Mouse (Mus musculus) kidney, adult 9 months (tissue): ENCODE results near the gene Slc5a2.

ENCODE experiments used
- DNase-seq: peaks from one replicate; pipeline ENCODE4 v3.0.0; 2022

The Slc5a2 gene

DNA sequence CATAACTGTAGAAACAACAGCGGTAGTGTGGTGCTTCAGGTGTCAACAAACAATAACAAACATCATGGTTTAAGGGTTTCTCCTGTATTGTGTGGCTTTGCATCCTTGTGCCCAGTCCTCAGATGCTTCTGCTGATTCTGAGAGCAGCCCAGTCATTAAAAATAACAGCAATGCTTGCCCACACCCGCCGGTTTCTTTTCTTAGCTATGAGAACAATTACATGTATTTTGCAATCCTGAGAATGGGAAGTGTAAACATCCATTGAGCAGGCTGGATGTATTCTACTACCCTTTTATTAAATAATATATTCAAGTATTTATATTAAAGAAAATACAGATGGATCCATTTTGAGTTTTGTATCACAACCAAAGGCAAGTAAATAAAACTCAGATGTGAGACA is 36.7 kb downstream of the Slc5a2 start:
- DNase-seq: no peak

DNA sequence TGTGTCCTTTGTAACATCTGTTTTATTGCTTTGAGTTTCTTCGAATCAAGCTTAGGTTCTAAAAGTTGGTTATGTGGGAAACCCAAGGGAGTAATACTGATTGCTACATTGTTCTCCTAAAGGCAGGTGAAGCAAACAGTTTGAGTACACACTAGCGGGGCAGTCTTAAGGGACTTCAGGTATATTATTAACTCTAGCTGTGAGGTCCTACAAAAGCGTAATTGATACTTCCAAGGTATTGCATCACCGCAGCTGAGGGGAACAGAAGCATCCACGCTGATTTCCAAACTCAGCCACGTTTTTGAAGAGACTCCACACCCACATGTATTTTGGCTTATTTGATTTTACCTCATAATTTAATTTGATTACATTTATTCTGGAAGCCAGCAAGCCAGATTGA is 38.7 kb downstream of the Slc5a2 start:
- no peak for DNase-seq

DNA sequence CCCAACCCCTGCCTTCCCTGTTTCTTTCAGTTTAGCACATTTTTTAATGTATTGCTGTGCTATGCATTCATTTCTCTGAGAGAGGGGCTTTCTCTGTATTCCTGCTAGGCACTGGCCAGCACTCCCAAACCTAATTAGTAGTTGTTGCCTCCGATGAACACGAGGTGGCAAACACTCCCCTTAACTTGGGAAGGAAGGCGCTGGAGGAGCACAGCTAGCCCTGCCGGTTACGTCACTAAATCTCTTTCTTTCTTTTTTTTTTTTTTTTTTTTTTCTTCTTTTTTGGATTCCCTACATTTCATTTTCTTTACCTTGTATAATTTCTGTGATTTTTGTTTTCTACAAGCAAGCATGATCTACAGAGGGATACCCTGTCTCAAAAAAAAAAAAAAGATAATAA is 39.5 kb downstream of the Slc5a2 start:
- DNase-seq: peak; percentile 49

DNA sequence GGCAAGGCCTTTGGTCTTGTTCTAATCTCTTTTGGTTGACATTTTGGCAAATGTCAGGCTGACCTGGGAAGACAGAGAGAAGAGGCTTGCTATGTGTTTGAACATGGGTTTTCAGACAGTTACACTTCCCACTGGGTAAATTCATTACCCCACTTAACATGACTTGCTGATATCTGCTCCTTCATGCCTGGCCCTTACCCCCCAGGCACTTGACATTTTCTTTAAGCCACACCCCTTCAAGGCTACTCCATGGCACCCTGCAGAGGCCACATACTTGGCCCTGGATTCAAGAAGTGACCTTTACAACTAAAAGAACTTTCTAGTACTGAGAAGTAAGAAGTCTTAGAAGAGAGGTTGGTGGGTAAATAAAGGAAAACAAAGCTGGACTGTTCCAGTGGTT is 42.4 kb downstream of the Slc5a2 start:
- no peak for DNase-seq

DNA sequence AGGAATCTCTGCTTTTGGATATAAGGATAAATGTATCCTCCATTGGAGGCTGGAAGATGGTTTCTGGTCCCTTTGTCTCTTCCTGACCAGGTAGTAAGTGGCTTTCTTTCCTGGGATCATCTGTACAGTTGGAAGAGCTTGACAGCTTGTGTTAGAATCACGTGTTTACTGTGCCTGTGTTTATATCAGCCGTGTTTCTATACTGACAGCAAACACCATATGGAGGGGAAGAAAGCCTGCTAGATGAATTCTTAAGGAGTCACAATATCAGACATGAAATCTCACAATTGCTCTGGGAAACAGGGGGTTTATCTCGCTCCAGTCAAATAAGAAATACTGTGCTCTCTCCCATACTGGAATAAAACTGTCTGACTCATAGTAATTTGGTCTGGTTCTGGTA is 43.8 kb downstream of the Slc5a2 start:
- DNase-seq: no peak

DNA sequence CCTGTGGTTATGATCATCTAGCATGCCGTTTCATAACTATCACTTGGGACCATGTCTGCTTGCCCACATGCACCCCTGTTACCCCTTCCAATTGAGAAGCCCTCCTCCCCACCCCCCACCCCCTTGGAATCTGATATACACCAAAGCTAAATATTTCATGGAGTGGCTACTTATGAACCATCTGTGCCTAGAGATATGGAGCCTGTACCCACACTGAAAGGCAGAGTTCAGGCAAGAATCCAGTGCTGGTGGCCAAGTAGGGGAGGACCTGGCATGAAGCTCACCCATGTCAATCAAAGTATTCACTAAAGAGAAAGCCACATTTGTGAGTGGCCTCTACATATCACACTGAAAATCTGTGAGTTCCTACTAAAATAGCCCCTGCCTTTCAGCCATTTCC is 44.3 kb downstream of the Slc5a2 start:
- DNase-seq: no peak

DNA sequence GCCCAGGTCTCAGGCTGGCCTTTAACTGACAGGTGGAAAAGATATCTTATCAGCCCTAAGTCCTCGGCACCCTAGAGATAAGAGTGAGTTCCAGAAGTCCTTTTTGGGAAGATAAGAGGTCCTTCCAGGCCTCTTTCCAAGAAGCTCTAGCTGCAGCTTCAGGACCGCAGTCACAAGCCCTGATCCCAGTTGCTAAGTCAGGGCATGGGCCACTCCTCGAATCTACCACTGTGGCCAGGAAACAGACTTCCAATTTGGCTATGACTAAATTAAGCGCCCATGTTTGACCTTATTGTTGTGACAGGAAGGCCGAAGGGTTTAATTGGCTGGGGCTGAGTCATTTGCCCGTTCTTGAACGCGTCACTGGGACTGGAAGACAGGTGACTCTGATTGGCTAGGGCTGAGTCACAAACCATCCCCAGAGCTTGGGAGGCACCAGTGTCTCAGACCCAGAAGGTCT is 44.8 kb downstream of the Slc5a2 start:
- no peak for DNase-seq

DNA sequence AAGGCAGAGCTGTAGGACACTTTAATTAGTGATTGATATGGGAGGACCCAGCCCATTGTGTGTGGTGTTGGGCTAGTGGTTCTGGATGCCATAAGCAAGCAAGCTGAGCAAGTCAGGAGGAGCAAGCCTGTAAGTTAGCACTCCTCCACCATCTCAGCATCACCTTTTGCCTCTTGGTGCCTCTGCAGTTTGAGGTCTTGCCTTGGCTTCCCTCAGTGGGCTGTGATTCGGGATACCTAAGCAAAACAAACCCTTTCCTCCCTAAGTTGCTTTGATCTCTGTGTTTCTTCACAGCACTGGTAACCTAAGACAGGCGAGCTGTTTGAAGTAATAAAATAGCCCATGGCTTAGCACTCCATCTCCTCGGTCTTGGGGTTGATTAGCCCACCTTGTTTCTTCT is 45.8 kb downstream of the Slc5a2 start:
- DNase-seq: no peak

DNA sequence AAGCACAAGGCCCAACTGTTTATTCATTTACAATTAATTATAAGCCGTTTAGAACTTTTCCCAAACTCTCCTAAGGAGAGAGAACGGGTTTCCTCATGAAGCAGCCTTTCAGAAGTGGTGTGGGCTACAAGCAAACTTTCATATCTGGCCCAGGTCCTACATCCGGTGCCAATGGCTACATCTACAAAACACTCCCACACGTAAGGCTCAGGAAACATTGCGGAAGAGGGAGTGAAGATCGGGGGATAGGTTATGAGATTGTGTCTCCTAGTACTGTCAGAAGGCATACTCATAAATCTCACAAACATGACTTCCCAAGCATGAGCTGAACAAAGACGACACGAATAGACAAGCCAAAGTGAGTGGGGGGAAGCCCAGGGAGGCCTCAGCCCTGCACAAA is 46.4 kb downstream of the Slc5a2 start:
- no peak for DNase-seq

DNA sequence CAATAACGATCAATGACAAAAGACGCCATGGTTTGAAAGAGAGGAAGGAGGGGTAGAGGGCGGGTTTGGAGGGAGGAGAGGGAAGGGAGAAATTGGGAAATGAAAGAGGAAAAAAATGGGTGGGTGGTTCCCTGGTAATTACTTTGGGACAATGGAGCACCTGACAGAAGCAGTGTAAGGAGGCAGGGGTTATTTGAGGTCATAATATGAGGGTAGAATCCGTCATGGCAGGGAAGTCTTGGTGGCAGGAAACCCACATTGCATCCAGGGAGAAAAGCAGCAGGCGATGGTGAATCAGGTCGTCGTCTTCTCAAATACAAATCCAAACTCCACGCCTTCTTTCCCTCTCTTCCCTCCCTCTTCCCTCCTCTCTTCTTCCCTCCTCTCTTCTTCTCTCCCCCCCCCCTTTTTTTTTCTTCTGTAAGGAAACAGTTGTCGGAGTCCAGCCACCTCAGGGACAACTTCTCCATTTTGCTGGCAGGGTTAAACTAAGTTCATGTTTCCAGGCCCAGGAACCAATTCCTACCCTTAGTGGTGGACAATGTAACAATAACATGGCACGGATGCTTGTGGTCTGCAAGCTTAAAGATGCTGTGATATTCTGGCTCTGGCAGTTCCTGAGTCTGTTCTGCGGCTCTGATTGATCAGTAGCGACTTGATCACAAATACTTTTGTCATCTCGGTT is 47.1 kb downstream of the Slc5a2 start:
- DNase-seq: no peak

DNA sequence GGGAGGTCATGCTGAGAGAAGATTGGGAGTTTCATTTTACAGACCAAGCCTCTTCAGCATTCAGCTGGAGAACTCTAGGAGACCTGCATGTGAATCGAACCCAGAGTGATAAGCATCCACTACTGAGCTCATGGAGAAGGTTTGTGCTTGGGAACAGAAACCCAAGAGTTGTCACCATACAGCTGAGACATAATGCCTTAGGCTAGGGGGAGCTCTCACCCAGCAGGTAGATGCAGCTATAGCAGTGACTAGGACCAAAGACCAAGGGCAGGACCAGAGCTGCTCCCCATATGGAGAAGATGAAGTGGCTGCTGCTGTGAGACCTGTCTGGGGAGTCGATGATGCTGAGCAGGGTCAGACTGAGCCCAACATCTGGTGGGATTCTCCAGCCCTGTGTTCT is 48.1 kb downstream of the Slc5a2 start:
- DNase-seq: no peak

DNA sequence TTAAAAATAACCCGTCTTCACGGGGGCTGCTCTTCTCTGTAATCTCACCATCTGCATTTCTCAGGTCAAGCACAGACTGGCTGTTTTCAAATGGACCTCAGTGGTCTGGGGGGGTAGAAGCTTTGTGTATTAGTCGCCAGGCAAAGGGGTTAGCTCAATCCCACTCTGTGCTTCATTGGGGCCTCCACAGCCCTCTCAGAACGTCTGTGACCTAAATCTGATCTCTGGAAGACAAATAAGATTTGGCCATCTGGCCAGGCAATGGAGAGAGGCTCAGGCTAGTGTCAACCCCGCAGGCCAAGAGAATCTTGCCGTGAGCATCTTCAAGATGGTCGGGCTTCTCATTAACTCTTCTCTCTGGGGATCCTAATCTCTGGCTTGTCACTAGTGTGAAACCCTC is 49.0 kb downstream of the Slc5a2 start:
- no peak for DNase-seq

DNA sequence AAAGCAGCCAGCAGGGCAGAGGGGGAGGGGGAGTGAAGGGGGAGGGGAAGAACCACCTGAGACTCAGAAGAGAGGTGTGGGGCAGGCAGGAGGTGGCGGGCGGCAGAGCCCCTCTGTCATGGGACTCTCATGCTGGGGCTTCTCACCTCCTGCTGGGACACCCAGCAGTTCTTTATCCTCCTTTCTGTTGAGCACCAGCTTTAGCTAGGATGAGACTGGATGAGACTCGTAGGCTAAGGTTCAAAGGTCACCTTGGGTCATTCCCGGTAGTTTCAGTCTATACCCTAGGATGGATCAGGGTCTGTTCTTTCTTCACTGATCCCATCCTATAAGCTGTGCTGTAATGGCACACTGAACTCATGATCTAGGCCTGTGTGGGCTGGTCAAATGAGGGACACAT is 51.6 kb downstream of the Slc5a2 start:
- no peak for DNase-seq

DNA sequence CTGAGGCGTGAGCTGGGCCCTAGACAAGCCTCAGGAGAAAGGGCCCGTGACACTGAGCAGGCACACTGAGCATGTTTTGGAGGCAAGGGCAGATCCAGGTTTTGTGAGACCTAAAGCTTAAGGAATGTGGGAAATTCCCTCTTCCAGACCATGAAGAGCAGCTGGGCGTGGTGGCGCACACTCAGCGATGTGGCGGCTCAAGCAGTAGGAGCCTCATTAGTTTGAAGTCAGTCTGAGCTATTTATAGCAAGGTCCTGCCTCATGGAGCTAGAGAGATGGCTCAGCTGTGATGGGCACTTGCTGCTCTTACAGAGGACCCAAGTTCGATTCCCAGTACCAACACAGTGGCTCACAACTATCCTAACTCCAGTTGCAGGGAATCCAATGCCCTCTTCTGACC is 53.7 kb downstream of the Slc5a2 start:
- DNase-seq: no peak

DNA sequence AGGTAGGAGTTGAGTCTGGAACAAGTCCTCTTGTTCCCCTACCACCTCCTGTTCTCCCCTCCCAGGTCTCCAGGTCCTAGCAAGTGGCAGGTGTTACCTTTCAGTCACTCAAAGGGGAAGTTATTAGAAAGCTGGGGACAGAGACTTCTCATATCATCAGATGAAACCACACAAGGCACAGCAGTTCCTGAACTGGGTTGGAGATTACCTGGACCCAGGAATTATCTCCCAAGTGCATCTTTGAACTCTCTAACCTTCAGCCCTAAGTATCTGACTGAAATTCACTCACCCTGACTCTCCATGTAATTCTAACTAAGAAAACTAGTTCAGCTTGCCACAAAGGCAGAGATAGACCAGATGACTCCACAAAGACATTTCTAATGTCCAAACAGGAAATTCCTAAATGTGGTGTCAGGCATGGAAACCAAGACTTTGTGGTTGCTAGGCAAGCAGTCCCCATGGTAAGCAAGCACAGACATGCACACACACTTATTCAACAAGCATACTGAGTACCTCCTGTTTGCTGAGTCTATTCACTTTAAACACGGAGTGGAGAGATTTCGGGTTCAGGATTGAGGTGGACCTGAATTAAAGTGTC is 54.9 kb downstream of the Slc5a2 start:
- no peak for DNase-seq

DNA sequence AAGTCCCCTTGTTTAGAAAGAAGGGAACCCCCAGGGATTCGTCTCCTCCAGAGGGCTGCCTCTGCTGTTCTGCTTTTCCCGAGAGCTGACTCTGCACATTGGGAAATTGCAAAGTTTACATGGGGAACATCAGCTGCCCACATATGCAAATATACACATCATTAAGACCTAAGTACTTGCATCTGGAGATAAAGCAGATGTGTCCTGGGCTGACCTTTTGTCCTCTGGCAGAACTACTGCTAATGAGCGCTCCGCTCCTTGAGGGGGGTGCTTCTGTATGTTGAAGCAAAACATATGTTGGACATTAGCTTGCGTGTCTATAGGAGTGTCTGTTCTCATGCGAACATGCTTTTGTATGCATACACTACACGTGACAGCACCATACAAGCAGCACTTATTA is 55.8 kb downstream of the Slc5a2 start:
- DNase-seq: no peak
